Mouse (Mus musculus) bone marrow macrophage, adult 2 months (primary cell): ENCODE data around the gene Zp1. TPM values are rescaled to one million over a fixed set of nuclear protein-coding genes. Genes with fewer than 3 reads are reported as not detected.

Source experiments
- H3K27ac ChIP-seq: 2 replicates; pipeline ENCODE4 v1.5.1; 2012; ENCODE audit warnings: low read depth, low read length; ENCODE audit not compliant: insufficient read depth
- H3K4me1 ChIP-seq: 2 replicates; pipeline ENCODE4 v1.6.1; 2012; ENCODE audit warnings: low read length; ENCODE audit not compliant: control insufficient read depth, insufficient read depth
- H3K4me3 ChIP-seq: 2 replicates; pipeline ENCODE4 v1.5.1; 2012; ENCODE audit warnings: mild to moderate bottlenecking, low read length, moderate library complexity; ENCODE audit not compliant: insufficient read depth
- CTCF ChIP-seq: IDR thresholded peaks from 2 replicates; pipeline ENCODE4 v1.5.1; 2012; ENCODE audit warnings: low read depth, mild to moderate bottlenecking, low read length, moderate library complexity
- POLR2A ChIP-seq: IDR thresholded peaks from 2 replicates; pipeline ENCODE4 v1.6.1; 2012; ENCODE audit warnings: mild to moderate bottlenecking, low read depth, low read length, borderline replicate concordance
- polyA plus RNA-seq: library from polyadenylated mRNA; stranded (reverse); fragments of >200 nt; gene quantifications from 2 replicates; pipeline ENCODE4 v1.2.4, GENCODE M21; 2012; ENCODE audit not compliant: missing spikeins, insufficient read depth, insufficient read length

The Zp1 gene
- polyA plus RNA-seq, 1 experiment = not detected

GRCm38 (mm10) chr19:10881426-10882154 lies 38.8 kb downstream of the Zp1 start, which contains the start of gene Tmem109:
TSS of gene Tmem109 (minus strand) at chr19:10882001.
- H3K4me1 ChIP-seq = peaks cover 17% of the 10 kb centered on the region
- peak within 1 kb of the TSS; percentile 76 for H3K27ac ChIP-seq
- TF ChIP-seq CTCF (peak; percentile 8; the same call in 1 of the 2 replicates), POLR2A (no peak)
- peak within 1 kb of the TSS; percentile 76 for H3K4me3 ChIP-seq

- Histone ChIP-seq H3K4me1 (peaks cover 17% of the 10 kb centered on the region), H3K4me3 (peak overlapping the region; percentile 76), H3K27ac (peak overlapping the region; percentile 27)
- TF ChIP-seq POLR2A (no peak), CTCF (no peak)
These were observed 39.4 kb downstream of the Zp1 start for GRCm38 (mm10) chr19:10880975-10881425.

GRCm38 (mm10) chr19:10880085-10880974 lies 40.1 kb downstream of the Zp1 start:
- no peak for TF ChIP-seq POLR2A
- peak; percentile 31; the same call in 1 of the 2 replicates for TF ChIP-seq CTCF
- peak overlapping the region; percentile 20; the same call in 1 of the 2 replicates for H3K27ac ChIP-seq
- H3K4me1 ChIP-seq = peaks cover 17% of the 10 kb centered on the region
- peak overlapping the region; percentile 76 for H3K4me3 ChIP-seq

- Histone ChIP-seq H3K4me1 (peaks cover 17% of the 10 kb centered on the region), H3K27ac (no peak overlapping the region), H3K4me3 (no peak overlapping the region)
- TF ChIP-seq POLR2A (no peak), CTCF (no peak)
These were observed 42.1 kb downstream of the Zp1 start for GRCm38 (mm10) chr19:10878201-10878837.

GRCm38 (mm10) chr19:10871328-10871961 lies 49.0 kb downstream of the Zp1 start:
- Histone ChIP-seq H3K4me3 (no peak overlapping the region), H3K27ac (no peak overlapping the region), H3K4me1 (peaks cover 11% of the 10 kb centered on the region)
- TF ChIP-seq CTCF (no peak), POLR2A (no peak)

- no peak overlapping the region for H3K4me3 ChIP-seq
- H3K27ac ChIP-seq = no peak overlapping the region
- TF ChIP-seq CTCF (no peak), POLR2A (no peak)
- peaks cover 11% of the 10 kb centered on the region for H3K4me1 ChIP-seq
These were observed 49.8 kb downstream of the Zp1 start for GRCm38 (mm10) chr19:10870676-10871075.

- Histone ChIP-seq H3K27ac (no peak within 1 kb of the TSS), H3K4me1 (peaks cover 11% of the 10 kb centered on the region), H3K4me3 (peak within 1 kb of the TSS; percentile 60)
- no peak for TF ChIP-seq POLR2A
- no peak for TF ChIP-seq CTCF
These were observed 50.4 kb downstream of the Zp1 start, which contains the start of gene Tmem132a for GRCm38 (mm10) chr19:10869886-10870527. TSS of gene Tmem132a (minus strand) at chr19:10869940.

GRCm38 (mm10) chr19:10869241-10869885 lies 51.1 kb downstream of the Zp1 start:
- peak overlapping the region; percentile 60 for H3K4me3 ChIP-seq
- H3K27ac ChIP-seq = no peak overlapping the region
- peaks cover 11% of the 10 kb centered on the region for H3K4me1 ChIP-seq
- no peak for TF ChIP-seq CTCF
- TF ChIP-seq POLR2A = no peak
